Mouse (Mus musculus) CD4-positive, CD25-positive, alpha-beta regulatory T cell, adult 4 months (primary cell): ENCODE results near the gene Ralgps1. TPM values are rescaled to one million over a fixed set of nuclear protein-coding genes. Genes with fewer than 3 reads are reported as not detected.

Experiments used
- ATAC-seq: one replicate; pipeline ENCODE4 v1.8.0; 2017
- polyA plus RNA-seq, 2 experiments: library from polyadenylated mRNA; unstranded; fragments of 100-300 nt; shearing (Covaris generic); gene quantifications; one replicate each; pipeline ENCODE4 v1.2.1; 2017

The Ralgps1 gene
- polyA plus RNA-seq, 2 experiments from 2014 or later: 7.2 to 14.4 TPM

- ATAC-seq: no peak
Observed at GRCm38 (mm10) chr2:33321031-33321430, 50.3 kb downstream of the Ralgps1 start.

- no peak for ATAC-seq
Observed at GRCm38 (mm10) chr2:33320568-33320967, 50.7 kb downstream of the Ralgps1 start.

GRCm38 (mm10) chr2:33319934-33320333, 51.4 kb downstream of the Ralgps1 start:
- no peak for ATAC-seq

GRCm38 (mm10) chr2:33319455-33319854, 51.8 kb downstream of the Ralgps1 start:
- no peak for ATAC-seq

- no peak for ATAC-seq
Observed at GRCm38 (mm10) chr2:33318491-33318964, 52.8 kb downstream of the Ralgps1 start.

- ATAC-seq: no peak
Observed at GRCm38 (mm10) chr2:33316516-33316915, 54.8 kb downstream of the Ralgps1 start.

GRCm38 (mm10) chr2:33316063-33316405, 55.3 kb downstream of the Ralgps1 start:
- ATAC-seq: no peak

GRCm38 (mm10) chr2:33315233-33316062, 55.8 kb downstream of the Ralgps1 start:
- ATAC-seq: no peak

GRCm38 (mm10) chr2:33309426-33309825, 61.9 kb downstream of the Ralgps1 start:
- ATAC-seq: no peak

- ATAC-seq: no peak
Observed at GRCm38 (mm10) chr2:33306565-33306964, 64.7 kb downstream of the Ralgps1 start.

- ATAC-seq: no peak
Observed at GRCm38 (mm10) chr2:33303416-33303947, 67.8 kb downstream of the Ralgps1 start.

- ATAC-seq: no peak
Observed at GRCm38 (mm10) chr2:33302828-33303227, 68.5 kb downstream of the Ralgps1 start.

- ATAC-seq: no peak
Observed at GRCm38 (mm10) chr2:33302405-33302804, 68.9 kb downstream of the Ralgps1 start.

GRCm38 (mm10) chr2:33300371-33301046, 70.8 kb downstream of the Ralgps1 start:
- no peak for ATAC-seq

GRCm38 (mm10) chr2:33298928-33299327, 72.4 kb downstream of the Ralgps1 start:
- ATAC-seq: no peak

- no peak for ATAC-seq
Observed at GRCm38 (mm10) chr2:33295115-33295514, 76.2 kb downstream of the Ralgps1 start.

- no peak for ATAC-seq
Observed at GRCm38 (mm10) chr2:33292057-33292456, 79.2 kb downstream of the Ralgps1 start.

GRCm38 (mm10) chr2:33290491-33290890, 80.8 kb downstream of the Ralgps1 start:
- no peak for ATAC-seq

GRCm38 (mm10) chr2:33288837-33289236, 82.4 kb downstream of the Ralgps1 start:
- no peak for ATAC-seq

- ATAC-seq: no peak
Observed at GRCm38 (mm10) chr2:33283674-33284073, 87.6 kb downstream of the Ralgps1 start.

GRCm38 (mm10) chr2:33282877-33283276, 88.4 kb downstream of the Ralgps1 start:
- no peak for ATAC-seq

- no peak for ATAC-seq
Observed at GRCm38 (mm10) chr2:33281807-33282206, 89.5 kb downstream of the Ralgps1 start.

GRCm38 (mm10) chr2:33280525-33280924, 90.8 kb downstream of the Ralgps1 start:
- ATAC-seq: no peak

- no peak for ATAC-seq
Observed at GRCm38 (mm10) chr2:33279758-33280157, 91.5 kb downstream of the Ralgps1 start.
